ENCODE assay signal across 8 mouse cellular contexts in the genomic region with DNA sequence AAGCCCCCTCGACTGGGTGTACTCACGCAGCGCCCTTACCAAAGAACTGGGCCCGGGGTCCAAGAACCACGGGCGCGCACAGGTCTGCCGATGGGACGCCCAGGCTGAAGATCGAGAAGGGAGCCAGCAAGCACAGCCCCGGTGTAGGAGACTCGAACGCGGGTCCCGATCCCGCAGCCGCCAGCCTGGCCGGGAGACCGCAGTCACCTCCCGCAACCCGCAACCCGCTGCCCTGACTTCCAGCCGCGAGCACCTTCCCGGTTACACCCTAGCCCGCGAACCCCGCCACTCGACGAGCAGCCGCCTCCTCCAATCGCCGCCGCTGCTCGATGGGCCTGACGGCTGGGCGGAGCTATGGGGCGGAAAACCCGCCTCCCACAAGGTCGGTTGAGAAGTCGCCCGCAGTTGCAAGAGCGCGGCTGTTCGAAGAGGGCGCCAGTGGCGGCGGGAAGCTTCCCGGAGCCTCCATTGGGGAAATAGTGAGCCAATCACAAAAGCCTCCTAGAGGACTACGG. TPM values are rescaled to one million over a fixed set of nuclear protein-coding genes. Genes with fewer than 3 reads are reported as not detected.
DNase-seq lines count a peak whose midpoint lies in the region; ATAC-seq and TF ChIP-seq lines count a peak whose summit lies in the region.

A gene (minus strand): TSS at position 277 of the 515 bp plus-strand sequence.

- under 1% methylated on average over 50 of the region's 50 CpGs for WGBS in kidney, embryonic 14.5 days
- 2% methylated on average over 49 of the region's 50 CpGs for WGBS in limb, embryonic 15.5 days

- peak within 1 kb of the TSS; percentile 74 for H3K4me2 ChIP-seq in kidney, embryonic 14.5 days (replicated peaks; ENCODE audit: low read depth, low read length)
- peak within 1 kb of the TSS; percentile 63 for H3K4me2 ChIP-seq in limb, embryonic 15.5 days

- H3K4me1 ChIP-seq in bone marrow macrophage, adult 2 months (ENCODE audit: control insufficient read depth, insufficient read depth, low read length) = peaks cover 10% of the 10 kb centered on the region
- 0 out of 2 replicates have a peak, but pooled peaks cover 2% of the 10 kb centered on the region for H3K4me1 ChIP-seq in embryonic fibroblast, embryonic 13.5 days (ENCODE audit: control insufficient read depth, insufficient read depth, low read length)
- peaks cover 12% of the 10 kb centered on the region; the same call in 1 of the 2 replicates for H3K4me1 ChIP-seq in kidney, embryonic 14.5 days (ENCODE audit: control insufficient read depth, insufficient read depth, low read length)
- peaks cover 21% of the 10 kb centered on the region for H3K4me1 ChIP-seq in limb, embryonic 15.5 days

- H3K9ac ChIP-seq in kidney, embryonic 14.5 days (ENCODE audit: low read depth, low read length) = peak within 1 kb of the TSS; percentile 78
- peak within 1 kb of the TSS; percentile 76 for H3K9ac ChIP-seq in limb, embryonic 15.5 days

- no peak within 1 kb of the TSS; the same call in 1 of the 2 replicates for H3K27ac ChIP-seq in bone marrow macrophage, adult 2 months (ENCODE audit: insufficient read depth, low read depth, low read length)
- H3K27ac ChIP-seq in embryonic fibroblast, embryonic 13.5 days (ENCODE audit: insufficient read depth, low read length) = no peak within 1 kb of the TSS
- H3K27ac ChIP-seq in kidney, embryonic 14.5 days (ENCODE audit: low read depth, low read length) = no peak within 1 kb of the TSS
- H3K27ac ChIP-seq in limb, embryonic 15.5 days = peak within 1 kb of the TSS; percentile 57; the same call in 1 of the 2 replicates

- no peak for TF ChIP-seq CTCF in bone marrow macrophage, adult 2 months (IDR thresholded peaks at IDR 0.05; ENCODE audit: low read depth, low read length)
- no peak for TF ChIP-seq CTCF in embryonic fibroblast, embryonic 13.5 days (IDR thresholded peaks at IDR 0.05; ENCODE audit: borderline replicate concordance, insufficient read depth, low read length)

- H3K4me3 ChIP-seq in bone marrow macrophage, adult 2 months (ENCODE audit: insufficient read depth, low read length) = peak within 1 kb of the TSS; percentile 83
- peak within 1 kb of the TSS; percentile 91 for H3K4me3 ChIP-seq in embryonic fibroblast, embryonic 13.5 days (ENCODE audit: insufficient read depth, low read length)
- H3K4me3 ChIP-seq in kidney, embryonic 14.5 days (ENCODE audit: low read length) = peak within 1 kb of the TSS; percentile 90
- peak within 1 kb of the TSS; percentile 73 for H3K4me3 ChIP-seq in limb, embryonic 15.5 days

- peak; percentile 97 for DNase-seq in A20 (ENCODE audit: low read depth, low spot score)
- peak; percentile 98 for DNase-seq in heart, adult 9 months (ENCODE audit: low spot score in 2 of 2)
- DNase-seq in monocyte, adult 2 months (ENCODE audit: low read depth in 1 of 2, low spot score in 2 of 2) = peak; percentile 92
- peak; percentile 97 to 98 for DNase-seq in spleen, postnatal 36 days (ENCODE audit: low spot score in 2 of 2)

- no peaks in the 10 kb centered on the region for H3K9me3 ChIP-seq in kidney, embryonic 14.5 days (ENCODE audit: control insufficient read depth, low read length)
- no peaks in the 10 kb centered on the region for H3K9me3 ChIP-seq in limb, embryonic 15.5 days

- peak; percentile 95 for ATAC-seq in kidney, embryonic 14.5 days (ENCODE audit: low FRiP score, low TSS enrichment)
- ATAC-seq in limb, embryonic 15.5 days (ENCODE audit: insufficient number of reproducible peaks, low FRiP score, low TSS enrichment, low read depth) = peak; percentile 98

- no peak for TF ChIP-seq POLR2A in bone marrow macrophage, adult 2 months (IDR thresholded peaks at IDR 0.05; ENCODE audit: borderline replicate concordance, low read depth, low read length)
- peak; percentile 58 for TF ChIP-seq POLR2A in embryonic fibroblast, embryonic 13.5 days (IDR thresholded peaks at IDR 0.05; ENCODE audit: low read depth, low read length)

- no peaks in the 10 kb centered on the region for H3K27me3 ChIP-seq in kidney, embryonic 14.5 days (ENCODE audit: control insufficient read depth, insufficient read depth, low read length)
- no peaks in the 10 kb centered on the region for H3K27me3 ChIP-seq in limb, embryonic 15.5 days

- no peaks in the 10 kb centered on the region; the same call in 1 of the 2 replicates for H3K36me3 ChIP-seq in kidney, embryonic 14.5 days (ENCODE audit: control insufficient read depth, insufficient read depth, low read length)
- H3K36me3 ChIP-seq in limb, embryonic 15.5 days = peaks cover under 1% of the 10 kb centered on the region; the same call in 1 of the 2 replicates

RNA-seq across cellular contexts. Expression of the gene that starts here (rescaled TPM):
- polyA plus RNA-seq in bone marrow macrophage, adult 2 months (2012; ENCODE audit: insufficient read depth, insufficient read length, missing spikeins) = 5.8 and 6.4 TPM in 2 replicates
- 4.2 and 4.3 TPM in 2 replicates for polyA plus RNA-seq in embryonic fibroblast, embryonic 13.5 days (2011; ENCODE audit: insufficient read length, low read depth, missing spikeins)
- 4.8 and 11.4 TPM in 2 replicates for polyA plus RNA-seq in kidney, embryonic 14.5 days (2014; fragmentation: Nextera tagmentation; extraction: Ambion mirVana)
- 6.3 and 6.6 TPM in 2 replicates for polyA plus RNA-seq in limb, embryonic 15.5 days (2015; fragmentation: Nextera tagmentation; extraction: Ambion mirVana)
